Mouse (Mus musculus) heart, embryonic 12.5 days (tissue): Measurements from ENCODE around the gene Stx7. TPM values are rescaled to one million over a fixed set of nuclear protein-coding genes. Genes with fewer than 3 reads are reported as not detected.

Experiments used
- polyA plus RNA-seq: library from polyadenylated mRNA; unstranded; fragments of >200 nt; fragmentation: Nextera tagmentation; extraction: Ambion mirVana; gene quantifications from 2 replicates; pipeline ENCODE4 v1.2.1, GENCODE M21; 2016

Gene Stx7
- polyA plus RNA-seq, 1 experiment from 2014 or later: 86.9 TPM

Other genes starting within 250 kb of the Stx7 start
- gene Taar1, start 228.9 kb upstream of the Stx7 start, polyA plus RNA-seq: not detected in 2 replicates
- gene Taar2, start 210.7 kb upstream of the Stx7 start, polyA plus RNA-seq: not detected in 2 replicates
- not detected in 2 replicates for gene Taar3, start 199.7 kb upstream of the Stx7 start, polyA plus RNA-seq
- gene Taar4, start 188.8 kb upstream of the Stx7 start, polyA plus RNA-seq: not detected in 2 replicates
- gene Taar5, start 178.6 kb upstream of the Stx7 start, polyA plus RNA-seq: not detected in 2 replicates
- not detected in 2 replicates for gene Taar6, start 163.7 kb upstream of the Stx7 start, polyA plus RNA-seq
- gene Taar7a, start 155.8 kb upstream of the Stx7 start, polyA plus RNA-seq: not detected in 2 replicates
- gene Taar7b, start 149.4 kb upstream of the Stx7 start, polyA plus RNA-seq: not detected in 2 replicates
- not detected in 2 replicates for gene Taar7d, start 122.1 kb upstream of the Stx7 start, polyA plus RNA-seq
- gene Taar7e, start 111.7 kb upstream of the Stx7 start, polyA plus RNA-seq: not detected in 2 replicates
- not detected in 2 replicates for gene Taar7f, start 99.8 kb upstream of the Stx7 start, polyA plus RNA-seq
- gene Taar8a, start 72.8 kb upstream of the Stx7 start, polyA plus RNA-seq: not detected in 2 replicates
- gene Taar8b, start 57.0 kb upstream of the Stx7 start, polyA plus RNA-seq: not detected in 2 replicates
- not detected in 2 replicates for gene Taar8c, start 47.4 kb upstream of the Stx7 start, polyA plus RNA-seq
- not detected in 2 replicates for gene Taar9, start 39.8 kb upstream of the Stx7 start, polyA plus RNA-seq
- 2.7 TPM in 2 replicates for gene Moxd1, start 74.2 kb downstream of the Stx7 start, polyA plus RNA-seq